Mouse (Mus musculus): ENCODE results near the gene Gm20388.

GRCm38 (mm10) chr8:120563851-120564837, 653.5 kb downstream of the Gm20388 start:
- no peak for TF ChIP-seq EP300 (optimal IDR thresholded peaks at IDR 0.05)
- peak; percentile 52 for TF ChIP-seq CTCF (IDR thresholded peaks at IDR 0.05; ENCODE audit: low read depth)
